Mouse (Mus musculus): ENCODE data around the gene Gm37240. TPM values are rescaled to one million over a fixed set of nuclear protein-coding genes. Genes with fewer than 3 reads are reported as not detected.

Gene Gm37240
- total RNA-seq, 4 experiments from 2014 or later = 29.7 to 37.8 (median 36.6) TPM

DNA sequence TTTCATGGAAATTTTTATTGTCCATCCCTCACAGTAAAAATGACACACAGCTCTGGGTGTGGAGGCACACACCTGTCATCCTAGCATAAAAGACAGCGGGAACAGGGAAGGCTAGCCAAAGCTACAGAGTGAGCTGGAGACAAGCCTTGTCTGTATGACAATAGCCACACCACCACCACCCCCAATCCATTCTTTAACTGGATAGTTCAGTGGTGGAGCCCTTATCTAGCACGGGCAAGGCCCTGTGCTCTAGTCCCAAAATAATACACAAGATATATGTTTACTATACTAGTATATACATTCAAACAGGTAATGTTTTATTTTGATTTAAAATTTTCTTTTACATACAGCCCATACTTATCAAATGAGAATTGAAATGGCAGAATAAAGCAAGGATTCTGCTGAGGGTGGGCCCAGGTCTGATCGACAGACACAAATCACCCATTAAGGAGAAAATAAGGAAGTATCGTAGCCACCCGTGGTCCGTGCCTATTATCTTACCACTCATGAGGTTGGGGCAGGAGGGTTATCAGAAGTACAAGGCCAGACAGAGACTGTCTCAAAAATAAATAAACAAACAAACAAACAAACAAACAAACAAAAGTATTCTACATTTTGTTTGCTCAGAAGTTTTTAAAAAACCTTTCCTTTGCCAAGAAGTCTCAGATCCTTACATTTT lies 1421.4 kb downstream of the Gm37240 start:
- DNase-seq (ENCODE audit: low spot score in 2 of 2) = no peak

DNA sequence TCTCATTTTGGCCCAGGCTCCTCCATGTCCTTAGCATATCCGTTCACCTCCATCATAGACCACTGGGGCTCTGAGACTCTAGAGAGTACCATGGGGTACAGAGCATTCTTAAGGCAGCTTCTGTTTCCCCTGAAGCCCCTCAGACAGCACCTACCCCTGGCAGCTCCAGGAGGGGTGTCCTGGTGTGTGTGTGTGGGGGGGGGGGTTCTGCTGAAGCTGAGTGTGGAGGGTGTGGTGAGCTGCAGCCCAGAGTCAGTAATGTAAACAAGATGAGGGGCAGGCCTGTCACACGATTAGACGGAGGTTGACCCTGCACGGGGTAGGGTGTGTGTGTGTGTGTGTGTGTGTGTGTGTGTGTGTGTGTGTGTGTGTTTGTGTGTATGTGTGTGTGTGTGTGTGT lies 1425.6 kb downstream of the Gm37240 start:
- DNase-seq (ENCODE audit: low spot score in 2 of 2) = no peak

DNA sequence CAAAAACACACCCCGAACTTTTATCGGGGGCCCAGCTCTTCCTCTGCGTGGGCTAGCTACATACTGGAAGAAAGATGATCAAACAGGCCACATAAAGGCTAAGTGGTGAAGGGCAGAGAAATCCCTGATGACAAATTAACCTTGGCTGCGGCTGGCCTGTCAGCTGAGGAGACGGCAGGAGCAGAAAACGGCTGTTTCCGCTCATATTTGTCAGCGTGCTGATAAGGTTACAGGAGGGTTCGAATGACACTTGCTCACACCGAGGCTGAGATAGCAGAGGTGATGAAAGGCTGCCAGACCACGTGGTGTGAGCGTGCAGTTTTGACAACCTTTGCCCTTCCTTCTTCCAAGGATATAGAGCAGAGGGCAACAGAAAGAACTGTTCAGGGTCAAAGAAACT lies 1426.4 kb downstream of the Gm37240 start:
- DNase-seq (ENCODE audit: low spot score in 2 of 2) = no peak

DNA sequence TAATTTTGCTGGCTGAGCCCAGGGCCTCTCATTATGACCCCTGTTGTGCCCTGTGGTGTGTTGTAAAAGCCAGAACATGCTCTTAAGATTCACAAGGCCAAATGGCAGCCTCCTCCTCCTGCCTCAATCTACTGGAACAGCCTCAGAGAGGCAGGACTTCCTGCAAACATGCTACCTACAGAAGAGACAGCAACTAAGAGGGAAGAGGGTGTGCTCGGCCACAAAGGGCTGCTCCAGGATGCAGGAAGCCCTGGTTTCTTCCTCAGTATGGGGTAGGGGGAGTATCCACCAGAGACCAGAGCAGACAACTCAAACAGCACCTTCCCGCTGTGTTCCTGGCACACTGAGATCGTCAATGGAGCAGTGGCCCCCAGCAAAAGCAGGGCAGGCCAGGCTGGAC lies 1426.8 kb downstream of the Gm37240 start:
- DNase-seq (ENCODE audit: low spot score in 2 of 2) = no peak

DNA sequence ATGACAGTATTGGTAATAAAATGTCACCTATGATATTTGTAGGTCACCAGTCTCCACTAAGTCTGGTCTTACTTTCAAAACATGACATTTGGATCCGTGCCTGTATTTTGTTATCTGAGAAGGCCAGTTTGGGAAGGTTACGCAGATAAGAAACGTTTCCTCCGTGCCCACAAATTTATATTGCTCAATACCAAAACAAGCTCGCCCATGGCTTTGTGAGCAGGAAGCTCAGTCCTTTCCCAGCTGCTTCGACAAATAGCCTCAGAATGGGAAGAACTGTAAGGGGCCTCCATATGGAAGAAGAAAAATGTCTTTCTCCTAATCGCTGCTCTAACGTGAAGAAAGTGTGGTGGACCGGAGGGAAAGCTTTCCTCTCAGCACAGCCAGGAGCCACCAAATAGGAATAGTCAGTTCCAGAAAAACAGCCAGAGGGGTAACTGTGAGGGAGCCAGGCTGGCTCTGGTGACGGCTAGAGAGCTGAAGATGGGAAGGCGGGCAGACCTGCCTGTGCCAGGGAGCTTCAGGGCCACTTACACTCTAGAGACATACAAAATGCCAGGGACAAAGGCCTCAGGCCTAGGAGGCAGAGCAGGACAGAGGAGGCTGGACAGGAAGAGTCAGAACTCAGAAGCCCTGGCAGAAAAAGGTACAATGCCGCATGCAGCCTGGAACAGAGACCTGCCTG lies 1431.4 kb downstream of the Gm37240 start:
- DNase-seq (ENCODE audit: low spot score in 2 of 2) = no peak

DNA sequence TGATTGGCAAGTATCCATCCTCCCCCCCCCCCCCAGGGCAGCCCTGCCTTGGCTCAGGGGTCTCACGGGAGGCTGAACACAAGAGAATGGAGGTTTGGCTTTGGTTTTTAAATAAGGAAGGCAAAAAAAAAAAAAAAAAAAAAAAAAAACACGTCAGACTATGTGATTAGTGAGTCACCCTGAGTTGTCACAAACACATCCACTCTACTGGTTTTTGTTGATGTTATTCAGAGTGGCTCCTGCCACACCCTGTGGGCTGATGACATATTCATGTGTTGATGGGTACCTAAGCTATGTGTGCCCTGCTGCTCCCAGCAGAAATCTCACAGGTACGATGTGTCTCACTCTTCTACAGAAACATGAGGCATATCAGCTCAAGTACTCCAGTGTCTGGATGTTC lies 1436.7 kb downstream of the Gm37240 start:
- DNase-seq (ENCODE audit: low spot score in 2 of 2) = no peak

DNA sequence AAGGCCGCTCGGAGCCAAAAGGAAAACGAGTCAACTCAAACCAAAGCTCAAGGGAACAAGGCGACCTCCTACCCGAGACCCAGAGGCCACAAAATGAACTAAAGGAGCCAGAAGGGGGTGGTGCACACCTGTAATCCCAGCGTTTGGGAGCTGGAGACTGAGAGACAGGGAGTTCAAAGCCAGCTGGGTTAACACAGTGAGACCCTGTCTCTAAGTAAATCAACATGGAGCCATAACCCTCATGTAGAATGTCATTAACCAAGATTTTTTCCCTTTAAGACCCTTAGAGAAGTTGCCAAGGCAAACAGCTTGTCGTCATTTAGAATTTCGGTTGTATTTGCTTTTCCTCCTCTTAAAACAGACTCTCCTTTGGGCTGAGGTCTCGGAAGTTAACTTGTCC lies 1438.3 kb downstream of the Gm37240 start:
- no peak for DNase-seq (ENCODE audit: low spot score in 2 of 2)

DNA sequence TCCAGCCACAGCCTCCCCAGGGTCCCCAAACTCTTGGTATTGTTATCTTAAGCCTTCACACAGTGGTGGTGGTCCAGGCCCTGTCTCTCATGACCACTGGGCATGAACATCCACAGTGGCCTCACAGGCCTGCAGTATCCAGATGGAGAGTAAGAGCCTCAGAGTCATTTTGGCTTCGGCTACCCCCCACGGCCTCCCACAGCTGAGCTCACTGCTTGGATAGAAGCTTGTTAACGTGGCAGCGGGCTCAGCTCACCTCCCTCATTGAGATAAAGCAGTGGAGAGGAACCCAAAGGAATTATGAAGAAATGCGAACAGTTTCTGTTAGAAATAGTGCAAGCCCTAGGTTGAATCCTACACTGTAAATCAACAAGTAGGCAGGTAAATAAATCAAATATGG lies 1439.5 kb downstream of the Gm37240 start:
- DNase-seq (ENCODE audit: low spot score in 2 of 2) = no peak

Small RNAs within 50 kb of the gene (microRNA-seq; reads per million reads assigned to microRNA genes)
- gene Mir466k = not detected

Other genes starting within 250 kb of the Gm37240 start
- 10 to 100 TPM; 52.1 to 58.4 (median 56.9) TPM for gene Fam160a1, start 70.2 kb downstream of the Gm37240 start, total RNA-seq (2022)
- gene Glt28d2, start within 50 bp of the Gm37240 start, total RNA-seq (2022) = 1 to 10 TPM; 5.6 to 8.9 (median 5.8) TPM
- gene Sh3d19, start 83.6 kb upstream of the Gm37240 start, total RNA-seq (2022) = 1 to 10 TPM; 4.5 to 9.7 (median 7.4) TPM
- gene Prss48, start 115.0 kb upstream of the Gm37240 start, total RNA-seq (2022) = not detected